Mouse (Mus musculus): ENCODE measurements around the gene Mthfd2. TPM values are rescaled to one million over a fixed set of nuclear protein-coding genes. Genes with fewer than 3 reads are reported as not detected.
"Not testable (repeated sequence)": the region's sequence is repeated elsewhere in the genome, so short reads cannot be mapped to it uniquely, and the experiment has no call there.

Mthfd2 gene
- polyA plus RNA-seq, 1 experiment from 2014 or later: 27.6 TPM

DNA sequence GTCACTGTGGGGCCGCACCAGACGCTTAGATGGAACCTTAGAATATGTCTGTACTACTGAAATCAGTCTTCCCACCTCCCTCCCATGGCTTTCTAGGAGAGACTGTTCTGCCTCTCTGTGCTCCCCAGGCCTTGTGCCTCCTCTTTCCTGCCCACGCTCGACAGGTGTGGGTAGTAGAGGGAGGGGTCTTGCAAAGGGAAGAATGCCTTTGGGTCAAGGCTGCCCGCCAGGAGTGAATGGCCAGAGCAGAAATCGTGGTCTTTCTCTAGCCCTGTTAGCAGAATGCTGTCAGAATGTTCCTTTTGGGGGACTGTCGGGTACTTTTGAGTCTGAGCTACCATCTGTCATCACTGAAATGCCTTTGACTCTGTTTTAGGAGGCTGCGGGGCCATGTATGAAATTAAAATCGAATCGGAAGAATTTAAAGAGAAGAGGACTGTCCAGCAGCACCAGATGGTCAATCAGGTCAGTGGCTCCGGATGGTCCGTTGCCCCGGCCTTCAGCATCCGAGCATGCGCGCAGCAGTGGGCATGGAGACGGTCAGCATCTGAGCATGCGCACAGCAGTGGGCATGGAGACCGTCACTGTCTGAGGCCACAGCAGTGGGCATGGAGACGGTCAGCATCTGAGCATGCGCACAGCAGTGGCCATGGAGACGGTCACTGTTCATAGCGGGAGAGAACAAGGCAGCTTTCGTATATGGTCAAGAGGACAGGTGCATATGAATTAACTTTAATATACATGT is 27.1 kb upstream of the Mthfd2 start:
- no peak for ATAC-seq (ENCODE audit: extremely low read depth, insufficient number of reproducible peaks, low FRiP score, low TSS enrichment)
- WGBS: 91% methylated on average over 24 of the region's 24 CpGs
- Histone ChIP-seq H3K9me3 (no peaks in the 10 kb centered on the region), H3K4me3 (no peak overlapping the region), H3K27me3 (replicated peaks) (no peaks in the 10 kb centered on the region), H3K9ac (no peak overlapping the region), H3K4me1 (peaks cover 28% of the 10 kb centered on the region), H3K4me2 (peak overlapping the region; percentile 93), H3K27ac (replicated peaks) (peak overlapping the region; percentile 72; the same call in 1 of the 2 replicates), H3K36me3 (peaks cover 52% of the 10 kb centered on the region)

- Histone ChIP-seq H3K4me3 (no peak overlapping the region), H3K9me3 (no peaks in the 10 kb centered on the region), H3K9ac (peak overlapping the region; percentile 47), H3K4me1 (peaks cover 24% of the 10 kb centered on the region), H3K36me3 (peaks cover 45% of the 10 kb centered on the region), H3K4me2 (peak overlapping the region; percentile 93), H3K27me3 (replicated peaks) (no peaks in the 10 kb centered on the region), H3K27ac (replicated peaks) (peak overlapping the region; percentile 72)
- ATAC-seq (ENCODE audit: extremely low read depth, insufficient number of reproducible peaks, low FRiP score, low TSS enrichment): peak; percentile 67
- WGBS: 63% methylated on average over 7 of the region's 7 CpGs
Measured at GRCm38 (mm10) chr6:83351490-83352160, 25.9 kb upstream of the Mthfd2 start.

DNA sequence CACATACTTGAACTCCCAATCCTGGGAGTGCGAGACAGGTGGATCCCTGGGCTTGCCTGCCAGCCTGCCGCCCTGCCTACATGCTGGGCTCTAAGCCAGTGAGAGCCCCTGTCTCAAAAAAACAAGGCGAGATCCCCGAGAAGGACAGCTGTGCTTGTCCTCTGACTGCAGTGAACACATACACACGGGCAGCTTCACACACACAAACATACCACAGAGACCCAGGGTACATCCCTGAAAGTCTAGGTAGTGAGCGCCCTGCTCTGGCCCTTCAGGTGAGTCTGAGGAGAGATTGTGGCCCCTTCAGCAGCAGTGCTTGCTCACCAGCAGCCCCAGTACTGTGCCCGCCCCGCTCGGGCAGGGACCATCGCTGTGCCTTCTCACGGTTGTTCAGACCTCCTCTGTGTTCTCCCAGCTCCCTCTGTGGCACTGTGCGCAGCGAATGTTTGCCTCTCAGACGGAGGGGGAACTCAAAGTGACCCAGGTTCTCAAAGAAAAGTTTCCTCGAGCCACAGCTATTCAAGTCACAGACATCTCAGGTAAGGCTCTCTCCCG is 25.2 kb upstream of the Mthfd2 start:
- Histone ChIP-seq H3K4me2 (peak overlapping the region; percentile 93; the same call in 1 of the 2 replicates), H3K9me3 (no peaks in the 10 kb centered on the region), H3K4me3 (no peak overlapping the region), H3K4me1 (peaks cover 24% of the 10 kb centered on the region), H3K27me3 (replicated peaks) (no peaks in the 10 kb centered on the region), H3K9ac (peak overlapping the region; percentile 47), H3K36me3 (peaks cover 42% of the 10 kb centered on the region), H3K27ac (replicated peaks) (peak overlapping the region; percentile 72)
- ATAC-seq (ENCODE audit: extremely low read depth, insufficient number of reproducible peaks, low FRiP score, low TSS enrichment): no peak
- WGBS: 87% methylated on average over 16 of the region's 16 CpGs

DNA sequence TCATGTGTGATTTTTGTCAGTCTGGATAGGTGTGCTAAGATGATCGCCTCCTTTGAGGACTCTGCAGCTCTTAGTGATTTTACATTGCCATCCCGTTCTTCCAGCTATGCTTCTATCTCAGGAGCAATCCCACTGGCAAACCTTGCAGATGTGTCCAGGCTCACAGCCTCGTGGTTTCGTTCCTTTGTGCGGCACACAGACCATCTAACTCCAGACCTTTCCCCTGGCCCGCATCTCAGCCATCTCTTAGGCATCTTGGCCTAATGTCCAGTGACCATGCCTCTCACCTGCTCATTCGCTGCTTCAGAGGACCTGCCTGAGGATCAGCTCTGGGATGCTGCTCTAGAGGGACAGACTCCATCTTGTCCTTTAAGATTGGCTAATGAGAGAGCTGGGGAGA is 24.5 kb upstream of the Mthfd2 start:
- peaks cover 24% of the 10 kb centered on the region for H3K4me1 ChIP-seq
- WGBS: 72% methylated on average over 7 of the region's 7 CpGs
- no peak for ATAC-seq (ENCODE audit: extremely low read depth, insufficient number of reproducible peaks, low FRiP score, low TSS enrichment)

GRCm38 (mm10) chr6:83349274-83349958 is 23.7 kb upstream of the Mthfd2 start:
- Histone ChIP-seq H3K4me1 (peaks cover 24% of the 10 kb centered on the region), H3K9me3 (no peaks in the 10 kb centered on the region), H3K4me3 (peak overlapping the region; percentile 89), H3K27ac (replicated peaks) (peak overlapping the region; percentile 51), H3K36me3 (peaks cover 27% of the 10 kb centered on the region), H3K27me3 (replicated peaks) (no peaks in the 10 kb centered on the region), H3K9ac (peak overlapping the region; percentile 96), H3K4me2 (peak overlapping the region; percentile 93)
- ATAC-seq (ENCODE audit: extremely low read depth, insufficient number of reproducible peaks, low FRiP score, low TSS enrichment): peak; percentile 86
- WGBS: 1% methylated on average over 44 of the region's 53 CpGs

More for the DNA sequence above, 24.5 kb upstream of the Mthfd2 start:
- Histone ChIP-seq H3K4me3 (peak overlapping the region; percentile 89), H3K36me3 (peaks cover 34% of the 10 kb centered on the region), H3K4me2 (peak overlapping the region; percentile 93), H3K9ac (peak overlapping the region; percentile 96), H3K9me3 (no peaks in the 10 kb centered on the region), H3K27ac (replicated peaks) (peak overlapping the region; percentile 51), H3K27me3 (replicated peaks) (no peaks in the 10 kb centered on the region)

DNA sequence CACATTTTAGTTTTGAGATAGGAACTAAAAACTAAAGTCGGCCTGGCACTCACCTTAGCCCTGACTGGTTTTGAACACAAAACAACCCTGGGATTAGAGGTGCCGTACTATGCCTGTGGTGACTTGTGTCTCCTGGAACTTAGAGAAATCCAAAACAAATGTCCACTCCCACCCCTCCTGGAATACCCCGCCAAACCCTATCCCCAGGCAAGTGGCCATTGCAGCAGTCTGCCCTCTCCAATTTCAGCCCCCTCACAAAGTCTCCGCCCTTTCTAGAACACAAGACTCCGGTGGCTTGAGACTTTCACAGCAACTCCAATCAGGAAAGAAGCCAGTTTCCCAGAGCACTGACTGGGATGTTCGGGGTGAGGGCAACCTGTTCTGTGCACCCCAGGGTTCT is 23.2 kb upstream of the Mthfd2 start, which contains the start of gene Bola3:
Gene Bola3 (plus strand): TSS at position 275 of the 400 bp plus-strand sequence.
- 36% methylated on average over 6 of the region's 6 CpGs for WGBS
- H3K9me3 ChIP-seq: no peaks in the 10 kb centered on the region
- ATAC-seq (ENCODE audit: extremely low read depth, insufficient number of reproducible peaks, low FRiP score, low TSS enrichment): no peak
- H3K4me1 ChIP-seq: peaks cover 24% of the 10 kb centered on the region
- H3K27ac ChIP-seq (replicated peaks): peak within 1 kb of the TSS; percentile 51
- peak within 1 kb of the TSS; percentile 89 for H3K4me3 ChIP-seq
- peak within 1 kb of the TSS; percentile 93 for H3K4me2 ChIP-seq
- H3K36me3 ChIP-seq: peaks cover 25% of the 10 kb centered on the region
- no peaks in the 10 kb centered on the region for H3K27me3 ChIP-seq (replicated peaks)
- peak within 1 kb of the TSS; percentile 96 for H3K9ac ChIP-seq

GRCm38 (mm10) chr6:83347916-83348315 is 22.2 kb upstream of the Mthfd2 start:
- H3K4me3 ChIP-seq: no peak overlapping the region
- H3K4me2 ChIP-seq: no peak overlapping the region
- H3K9me3 ChIP-seq: no peaks in the 10 kb centered on the region
- H3K36me3 ChIP-seq: peaks cover 22% of the 10 kb centered on the region
- no peak for ATAC-seq (ENCODE audit: extremely low read depth, insufficient number of reproducible peaks, low FRiP score, low TSS enrichment)
- H3K27ac ChIP-seq (replicated peaks): no peak overlapping the region
- H3K9ac ChIP-seq: no peak overlapping the region
- H3K4me1 ChIP-seq: peaks cover 24% of the 10 kb centered on the region
- WGBS: 88% methylated on average over 3 of the region's 3 CpGs
- H3K27me3 ChIP-seq (replicated peaks): no peaks in the 10 kb centered on the region

- H3K36me3 ChIP-seq: peaks cover 35% of the 10 kb centered on the region
- H3K4me2 ChIP-seq; H3K27me3 ChIP-seq (replicated peaks); H3K9me3 ChIP-seq; ATAC-seq (ENCODE audit: extremely low read depth, insufficient number of reproducible peaks, low FRiP score, low TSS enrichment); H3K4me3 ChIP-seq; H3K27ac ChIP-seq (replicated peaks); H3K9ac ChIP-seq: not testable (repeated sequence)
- H3K4me1 ChIP-seq: peaks cover 13% of the 10 kb centered on the region
- 80% methylated on average over 8 of the region's 8 CpGs for WGBS
Measured at GRCm38 (mm10) chr6:83345285-83345684, 19.6 kb upstream of the Mthfd2 start.

- 96% methylated on average over 2 of the region's 2 CpGs for WGBS
- H3K36me3 ChIP-seq: peaks cover 58% of the 10 kb centered on the region
- no peaks in the 10 kb centered on the region for H3K4me1 ChIP-seq
- H3K27me3 ChIP-seq (replicated peaks): no peaks in the 10 kb centered on the region
- H3K9ac ChIP-seq: no peak overlapping the region
- no peak overlapping the region for H3K4me2 ChIP-seq
- ATAC-seq (ENCODE audit: extremely low read depth, insufficient number of reproducible peaks, low FRiP score, low TSS enrichment): no peak
- H3K9me3 ChIP-seq: no peaks in the 10 kb centered on the region
- no peak overlapping the region for H3K27ac ChIP-seq (replicated peaks)
- H3K4me3 ChIP-seq: no peak overlapping the region
Measured at GRCm38 (mm10) chr6:83342957-83343356, 17.2 kb upstream of the Mthfd2 start.

DNA sequence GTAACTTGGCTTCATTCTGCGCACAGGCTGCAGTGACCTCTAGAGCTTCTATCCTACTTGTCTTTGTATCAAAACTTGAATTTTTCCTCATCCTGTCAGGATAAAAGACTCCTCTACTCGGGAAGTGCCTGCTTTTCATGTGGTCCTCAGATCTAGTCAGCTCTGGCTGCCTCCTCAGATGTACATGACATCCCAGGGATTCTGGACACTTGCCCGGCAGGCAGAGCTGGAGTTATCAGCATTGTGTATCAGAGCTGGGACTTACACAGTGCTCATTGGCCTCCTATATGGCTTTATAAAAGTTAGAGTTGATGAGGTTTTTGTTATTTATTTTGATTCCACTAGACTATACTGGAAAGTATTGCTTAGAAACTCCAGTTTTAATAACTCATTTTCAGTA is 15.7 kb upstream of the Mthfd2 start:
- H3K4me2 ChIP-seq: no peak overlapping the region
- no peak overlapping the region for H3K9ac ChIP-seq
- peaks cover 72% of the 10 kb centered on the region for H3K36me3 ChIP-seq
- no peak for ATAC-seq (ENCODE audit: extremely low read depth, insufficient number of reproducible peaks, low FRiP score, low TSS enrichment)
- 61% methylated on average over 3 of the region's 3 CpGs for WGBS
- no peak overlapping the region for H3K27ac ChIP-seq (replicated peaks)
- no peaks in the 10 kb centered on the region for H3K4me1 ChIP-seq
- no peak overlapping the region for H3K4me3 ChIP-seq
- H3K9me3 ChIP-seq: no peaks in the 10 kb centered on the region
- H3K27me3 ChIP-seq (replicated peaks): no peaks in the 10 kb centered on the region

DNA sequence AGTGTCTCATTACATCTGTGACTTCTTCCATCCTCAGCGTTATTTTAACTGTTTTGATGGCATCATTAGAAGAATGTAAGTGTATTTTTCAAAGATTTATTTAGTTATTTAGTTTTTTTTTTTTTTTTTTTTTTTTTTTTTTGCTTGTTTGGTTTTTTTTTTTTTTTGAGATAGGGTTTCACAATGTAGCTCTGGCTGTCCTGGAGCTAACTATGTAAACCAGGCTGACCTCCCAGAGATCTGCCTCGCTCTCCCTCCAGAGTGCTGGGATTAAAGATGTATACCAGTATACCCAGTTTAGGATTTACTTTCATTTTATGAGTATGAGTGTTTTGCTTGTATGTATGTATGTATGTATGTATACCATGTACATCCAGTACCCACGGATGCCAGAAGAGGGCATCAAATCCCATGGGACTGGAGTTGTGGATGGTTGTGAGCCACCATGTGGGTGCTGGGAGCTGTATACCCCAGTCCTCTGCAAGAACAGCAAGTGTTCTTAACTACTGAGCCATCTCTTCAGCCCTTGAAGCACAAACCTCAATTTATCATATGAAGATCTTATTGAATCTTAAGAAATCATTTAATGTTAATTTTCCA is 2.0 kb upstream of the Mthfd2 start:
- no peak for ATAC-seq (ENCODE audit: extremely low read depth, insufficient number of reproducible peaks, low FRiP score, low TSS enrichment)
- H3K4me1 ChIP-seq: peaks cover 22% of the 10 kb centered on the region
- H3K4me2 ChIP-seq: peak overlapping the region; percentile 88
- WGBS: 88% methylated on average over 3 of the region's 3 CpGs
- no peaks in the 10 kb centered on the region for H3K27me3 ChIP-seq (replicated peaks)
- H3K27ac ChIP-seq (replicated peaks): no peak overlapping the region
- no peaks in the 10 kb centered on the region for H3K9me3 ChIP-seq
- H3K9ac ChIP-seq: no peak overlapping the region
- H3K4me3 ChIP-seq: no peak overlapping the region
- H3K36me3 ChIP-seq: peaks cover 42% of the 10 kb centered on the region

All from heart, embryonic 13.5 days (tissue).